11 mouse cellular contexts compared by ENCODE assay signal in genomic region chr6:118226072-118226471, GRCm38 (mm10). TPM values are rescaled to one million over a fixed set of nuclear protein-coding genes. Genes with fewer than 3 reads are reported as not detected.
DNase-seq lines count a peak whose midpoint lies in the region; ATAC-seq lines count a peak whose summit lies in the region.
"Had no signal": no experiment of that assay in that cellular context is flagged by ENCODE, and none has a peak within 500 bp of the region (broad histone marks: within the 10 kb centered on the region; RNA-seq: fewer than 3 reads in every experiment).

No protein-coding gene starts in this region.

- no peak overlapping the region for H3K9ac ChIP-seq in heart, embryonic 14.5 days (ENCODE audit: low read length)
- H3K9ac ChIP-seq in heart, embryonic 12.5 days: no peak overlapping the region
- no peak overlapping the region for H3K9ac ChIP-seq in midbrain, embryonic 13.5 days (replicated peaks)
- H3K9ac ChIP-seq in midbrain, embryonic 11.5 days (ENCODE audit: low read length): no peak overlapping the region
- H3K9ac ChIP-seq in kidney, embryonic 14.5 days (ENCODE audit: low read depth, low read length): no peak overlapping the region
- H3K9ac ChIP-seq: liver, postnatal 0 days had no signal

- no peak overlapping the region for H3K27ac ChIP-seq in heart, embryonic 14.5 days (replicated peaks in 1 of 2; ENCODE audit: control insufficient read depth in 1 of 2, insufficient read depth in 1 of 2, low read depth in 2 of 2, low read length in 2 of 2)
- H3K27ac ChIP-seq in heart, embryonic 12.5 days (ENCODE audit: poor library complexity, severe bottlenecking): no peak overlapping the region
- H3K27ac ChIP-seq in midbrain, embryonic 13.5 days: no peak overlapping the region
- no peak overlapping the region for H3K27ac ChIP-seq in midbrain, embryonic 11.5 days (ENCODE audit: low read depth, low read length)
- H3K27ac ChIP-seq in kidney, embryonic 14.5 days (ENCODE audit: low read depth, low read length): no peak overlapping the region

- no peaks in the 10 kb centered on the region for H3K9me3 ChIP-seq in heart, embryonic 14.5 days (ENCODE audit: control insufficient read depth, low read length)
- H3K9me3 ChIP-seq in heart, embryonic 12.5 days (replicated peaks): no peaks in the 10 kb centered on the region
- no peaks in the 10 kb centered on the region for H3K9me3 ChIP-seq in midbrain, embryonic 13.5 days
- no peaks in the 10 kb centered on the region for H3K9me3 ChIP-seq in midbrain, embryonic 11.5 days (ENCODE audit: control insufficient read depth, low read length)
- no peaks in the 10 kb centered on the region for H3K9me3 ChIP-seq in kidney, embryonic 14.5 days (ENCODE audit: control insufficient read depth, low read length)

- H3K4me2 ChIP-seq in heart, embryonic 14.5 days (ENCODE audit: low read length): no peak overlapping the region
- H3K4me2 ChIP-seq in heart, embryonic 12.5 days: no peak overlapping the region
- H3K4me2 ChIP-seq in midbrain, embryonic 13.5 days (replicated peaks): no peak overlapping the region
- no peak overlapping the region for H3K4me2 ChIP-seq in midbrain, embryonic 11.5 days
- H3K4me2 ChIP-seq in kidney, embryonic 14.5 days (replicated peaks; ENCODE audit: low read depth, low read length): no peak overlapping the region

- WGBS in heart, embryonic 14.5 days: 32% methylated on average over 3 of the region's 3 CpGs
- 42% methylated on average over 3 of the region's 3 CpGs for WGBS in heart, embryonic 12.5 days
- 26% methylated on average over 3 of the region's 3 CpGs for WGBS in midbrain, embryonic 13.5 days
- WGBS in midbrain, embryonic 11.5 days: 26% methylated on average over 3 of the region's 3 CpGs
- WGBS in kidney, embryonic 14.5 days: 53% methylated on average over 3 of the region's 3 CpGs

- no peak for DNase-seq in midbrain, embryonic 11.5 days (ENCODE audit: low spot score, missing footprints)
- DNase-seq in right cerebral cortex, postnatal 25 days: peak; percentile 6
- DNase-seq: adrenal gland, postnatal 36 days; cerebellum, adult 9-10 months; liver, postnatal 0 days had no signal

- H3K4me1 ChIP-seq in heart, embryonic 14.5 days (ENCODE audit: control insufficient read depth in 2 of 2, insufficient read depth in 2 of 2, low read length in 2 of 2): no peaks in the 10 kb centered on the region
- H3K4me1 ChIP-seq in heart, embryonic 12.5 days (replicated peaks): no peaks in the 10 kb centered on the region
- no peaks in the 10 kb centered on the region; the same call in 1 of the 2 replicates for H3K4me1 ChIP-seq in midbrain, embryonic 13.5 days (replicated peaks)
- no peaks in the 10 kb centered on the region for H3K4me1 ChIP-seq in midbrain, embryonic 11.5 days (ENCODE audit: control insufficient read depth, insufficient read depth, low read length)
- H3K4me1 ChIP-seq in kidney, embryonic 14.5 days (ENCODE audit: control insufficient read depth, insufficient read depth, low read length): no peaks in the 10 kb centered on the region

- no peaks in the 10 kb centered on the region for H3K27me3 ChIP-seq in heart, embryonic 14.5 days (ENCODE audit: control insufficient read depth, insufficient read depth, low read length)
- H3K27me3 ChIP-seq in heart, embryonic 12.5 days (replicated peaks): peaks cover 10% of the 10 kb centered on the region
- no peaks in the 10 kb centered on the region for H3K27me3 ChIP-seq in midbrain, embryonic 13.5 days
- no peaks in the 10 kb centered on the region for H3K27me3 ChIP-seq in midbrain, embryonic 11.5 days (ENCODE audit: control insufficient read depth, insufficient read depth, low read length)
- H3K27me3 ChIP-seq in kidney, embryonic 14.5 days (ENCODE audit: control insufficient read depth, insufficient read depth, low read length): no peaks in the 10 kb centered on the region

- no peak overlapping the region for H3K4me3 ChIP-seq in heart, embryonic 14.5 days (ENCODE audit: control insufficient read depth in 1 of 2, insufficient read depth in 1 of 2, low read depth in 1 of 2, low read length in 2 of 2)
- no peak overlapping the region for H3K4me3 ChIP-seq in heart, embryonic 12.5 days
- no peak overlapping the region for H3K4me3 ChIP-seq in midbrain, embryonic 13.5 days (replicated peaks)
- H3K4me3 ChIP-seq in midbrain, embryonic 11.5 days (ENCODE audit: low read depth, low read length): no peak overlapping the region
- no peak overlapping the region for H3K4me3 ChIP-seq in kidney, embryonic 14.5 days (ENCODE audit: low read length)

- 0 out of 2 replicates have a peak, but pooled peaks have one; percentile 56 for ATAC-seq in heart, embryonic 14.5 days (ENCODE audit: insufficient number of reproducible peaks, insufficient read depth, low FRiP score, low read depth)
- ATAC-seq in heart, embryonic 12.5 days (ENCODE audit: insufficient number of reproducible peaks, low FRiP score): no peak
- peak; percentile 66; the same call in 1 of the 2 replicates for ATAC-seq in midbrain, embryonic 13.5 days
- ATAC-seq in midbrain, embryonic 11.5 days (ENCODE audit: low FRiP score): no peak
- peak; percentile 98 for ATAC-seq in frontal cortex, adult (ENCODE audit: low TSS enrichment)
- no peak for ATAC-seq in kidney, embryonic 14.5 days (ENCODE audit: low FRiP score, low TSS enrichment)
- ATAC-seq: intestine, embryonic 16.5 days; liver, postnatal 0 days had no signal

- no peaks in the 10 kb centered on the region for H3K36me3 ChIP-seq in heart, embryonic 14.5 days (ENCODE audit: control insufficient read depth, insufficient read depth, low read length)
- no peaks in the 10 kb centered on the region for H3K36me3 ChIP-seq in heart, embryonic 12.5 days
- no peaks in the 10 kb centered on the region for H3K36me3 ChIP-seq in midbrain, embryonic 13.5 days
- H3K36me3 ChIP-seq in midbrain, embryonic 11.5 days (ENCODE audit: control insufficient read depth, insufficient read depth, low read length): no peaks in the 10 kb centered on the region
- H3K36me3 ChIP-seq in kidney, embryonic 14.5 days (ENCODE audit: control insufficient read depth, insufficient read depth, low read length): no peaks in the 10 kb centered on the region

RNA-seq across cellular contexts. Expression of gene Ret, which starts 28.6 kb away (rescaled TPM):
- polyA plus RNA-seq in heart, embryonic 14.5 days (2014; fragmentation: Nextera tagmentation; extraction: Ambion mirVana): 0.27 and 0.80 TPM in 2 replicates
- 0.11 and 0.18 TPM in 2 replicates for polyA plus RNA-seq in heart, embryonic 12.5 days (2016; fragmentation: Nextera tagmentation; extraction: Ambion mirVana)
- 3.7 and 4.2 TPM in 2 replicates for polyA plus RNA-seq in midbrain, embryonic 13.5 days (2015; fragmentation: Nextera tagmentation; extraction: Ambion mirVana)
- polyA plus RNA-seq in midbrain, embryonic 11.5 days (2014; fragmentation: Nextera tagmentation; extraction: Ambion mirVana): 1.5 and 2.3 TPM in 2 replicates
- polyA plus RNA-seq in kidney, embryonic 14.5 days (2014; fragmentation: Nextera tagmentation; extraction: Ambion mirVana): 9.9 and 20.6 TPM in 2 replicates

Comparison
In these comparisons a context has a peak if more than half of its experiments do, and no peak if none do; other contexts are left out.
1. ATAC-seq: peak in heart, embryonic 14.5 days (single experiment), midbrain, embryonic 13.5 days (single experiment) and frontal cortex, adult (single experiment); none in heart, embryonic 12.5 days (single experiment), midbrain, embryonic 11.5 days (single experiment) and kidney, embryonic 14.5 days (single experiment).